Mouse (Mus musculus): ENCODE data around the gene Pdia4. TPM values are rescaled to one million over a fixed set of nuclear protein-coding genes. Genes with fewer than 3 reads are reported as not detected.

The Pdia4 gene
- polyA plus RNA-seq, 1 experiment from 2014 or later, result 209 TPM

- no peaks in the 10 kb centered on the region for H3K4me1 ChIP-seq (replicated peaks; ENCODE audit: insufficient read depth, low read length)
- DNase-seq (ENCODE audit: low spot score), result peak; percentile 47
- no peak overlapping the region for H3K9ac ChIP-seq (ENCODE audit: low read depth, low read length)
- peaks cover 11% of the 10 kb centered on the region; the same call in 1 of the 2 replicates for H3K36me3 ChIP-seq (ENCODE audit: insufficient read depth, low read length)
- no peak overlapping the region for H3K4me2 ChIP-seq (ENCODE audit: low read length)
- no peak for TF ChIP-seq CTCF (IDR thresholded peaks at IDR 0.05; ENCODE audit: low read depth)
- H3K27me3 ChIP-seq (ENCODE audit: insufficient read depth, low read length), result no peaks in the 10 kb centered on the region
- ATAC-seq (replicated peaks; ENCODE audit: low FRiP score, low read depth), result no peak
- no peak overlapping the region for H3K4me3 ChIP-seq (replicated peaks; ENCODE audit: low read depth, low read length)
- no peak overlapping the region for H3K27ac ChIP-seq
- WGBS, result 54% methylated on average over 2 of the region's 2 CpGs
- H3K9me3 ChIP-seq (replicated peaks; ENCODE audit: low read length), result no peaks in the 10 kb centered on the region
These were observed 22.5 kb downstream of the Pdia4 start for GRCm38 (mm10) chr6:47790745-47791144.

GRCm38 (mm10) chr6:47788821-47789220, 24.4 kb downstream of the Pdia4 start:
- Histone ChIP-seq H3K9ac (ENCODE audit: low read depth, low read length) (peak overlapping the region; percentile 72), H3K4me2 (ENCODE audit: low read length) (peak overlapping the region; percentile 61), H3K27me3 (ENCODE audit: insufficient read depth, low read length) (no peaks in the 10 kb centered on the region), H3K27ac (peak overlapping the region; percentile 94), H3K9me3 (replicated peaks; ENCODE audit: low read length) (no peaks in the 10 kb centered on the region), H3K36me3 (ENCODE audit: insufficient read depth, low read length) (no peaks in the 10 kb centered on the region), H3K4me3 (replicated peaks; ENCODE audit: low read depth, low read length) (peak overlapping the region; percentile 47), H3K4me1 (replicated peaks; ENCODE audit: insufficient read depth, low read length) (no peaks in the 10 kb centered on the region)
- WGBS, result 23% methylated on average over 3 of the region's 3 CpGs
- ATAC-seq (replicated peaks; ENCODE audit: low FRiP score, low read depth), result no peak
- DNase-seq (ENCODE audit: low spot score), result peak; percentile 33
- TF ChIP-seq CTCF (IDR thresholded peaks at IDR 0.05; ENCODE audit: low read depth), result no peak

DNA sequence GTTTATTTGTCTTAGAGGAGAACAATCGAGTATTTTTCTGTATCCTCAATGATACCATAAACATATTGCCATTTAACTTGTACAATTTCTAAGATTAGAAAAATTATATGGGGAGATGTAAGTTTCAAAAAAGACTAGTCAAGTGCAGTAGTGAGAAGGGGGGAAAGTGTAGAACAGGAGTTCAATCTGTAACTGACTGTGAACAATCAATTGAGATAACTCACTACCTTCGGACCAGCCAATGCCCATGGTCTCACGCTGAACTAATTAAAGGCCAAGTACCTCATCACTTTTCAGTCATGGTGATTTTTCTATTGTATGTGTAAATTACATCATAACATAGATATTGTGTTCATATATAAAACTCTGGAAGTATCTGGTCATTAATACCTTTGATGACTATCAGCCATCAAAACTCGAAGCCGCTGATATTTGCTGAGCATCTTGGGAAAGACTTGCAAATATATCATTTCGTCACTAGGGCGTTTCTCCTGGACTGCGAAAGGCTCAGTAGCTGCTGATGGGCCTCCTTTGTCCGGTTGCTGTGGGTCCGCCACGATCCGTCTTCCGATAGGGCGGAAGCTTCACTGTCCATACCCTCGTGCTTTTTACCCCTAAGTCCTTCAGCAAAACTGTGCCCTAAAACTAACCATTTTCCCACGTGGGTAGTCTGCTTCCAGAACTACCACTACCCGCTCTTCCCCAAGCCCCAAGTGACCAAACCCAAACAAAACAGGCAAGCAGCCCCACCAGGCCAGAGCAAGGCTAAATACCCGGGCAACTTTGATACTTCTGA, 25.1 kb downstream of the Pdia4 start:
- Histone ChIP-seq H3K4me1 (replicated peaks; ENCODE audit: insufficient read depth, low read length) (no peaks in the 10 kb centered on the region), H3K9ac (ENCODE audit: low read depth, low read length) (peak overlapping the region; percentile 72), H3K27ac (peak overlapping the region; percentile 94), H3K27me3 (ENCODE audit: insufficient read depth, low read length) (no peaks in the 10 kb centered on the region), H3K9me3 (replicated peaks; ENCODE audit: low read length) (no peaks in the 10 kb centered on the region), H3K4me2 (ENCODE audit: low read length) (peak overlapping the region; percentile 61), H3K36me3 (ENCODE audit: insufficient read depth, low read length) (no peaks in the 10 kb centered on the region), H3K4me3 (replicated peaks; ENCODE audit: low read depth, low read length) (peak overlapping the region; percentile 47)
- WGBS, result under 1% methylated on average over 18 of the region's 18 CpGs
- DNase-seq (ENCODE audit: low spot score), result peak; percentile 96
- ATAC-seq (replicated peaks; ENCODE audit: low FRiP score, low read depth), result peak; percentile 92
- peak; percentile 14; the same call in 1 of the 2 replicates for TF ChIP-seq CTCF (IDR thresholded peaks at IDR 0.05; ENCODE audit: low read depth)

DNA sequence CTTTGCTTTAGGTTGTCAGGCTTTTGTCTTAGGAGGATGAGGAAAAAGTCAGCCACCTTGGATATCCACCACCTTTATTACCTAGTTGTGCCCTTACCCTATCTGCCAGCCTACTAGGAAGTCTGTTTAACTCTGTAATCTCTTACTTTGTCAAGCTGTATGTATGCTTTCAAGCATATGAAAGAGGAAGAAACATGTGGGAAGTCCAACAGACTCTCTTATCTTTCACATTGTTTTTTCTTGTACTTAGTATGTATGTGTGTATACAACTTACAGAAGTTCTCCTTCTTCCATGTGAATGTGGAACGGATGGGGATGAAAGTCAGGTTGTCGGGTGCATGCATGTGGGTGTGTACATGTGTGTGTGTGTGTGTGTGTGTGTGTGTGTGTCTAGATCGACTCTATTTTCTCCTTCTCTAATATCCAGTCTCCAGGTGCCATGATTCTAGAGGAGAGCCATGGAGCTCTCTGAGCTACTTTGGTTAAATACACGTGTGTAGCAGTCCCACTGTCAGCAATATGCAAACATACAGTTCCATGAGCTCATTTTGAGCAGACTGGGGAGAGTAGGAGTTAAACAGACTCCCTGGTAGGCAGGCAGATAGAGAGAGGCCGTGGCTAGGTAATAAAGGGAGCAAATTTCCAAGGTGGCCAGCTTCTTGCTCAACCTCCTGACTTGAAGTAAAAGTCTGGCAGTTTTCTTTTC, 28.4 kb downstream of the Pdia4 start:
- H3K27ac ChIP-seq, result no peak overlapping the region
- 75% methylated on average over 5 of the region's 5 CpGs for WGBS
- no peak for TF ChIP-seq CTCF (IDR thresholded peaks at IDR 0.05; ENCODE audit: low read depth)
- H3K36me3 ChIP-seq (ENCODE audit: insufficient read depth, low read length), result no peaks in the 10 kb centered on the region
- no peak overlapping the region for H3K4me2 ChIP-seq (ENCODE audit: low read length)
- H3K4me3 ChIP-seq (replicated peaks; ENCODE audit: low read depth, low read length), result no peak overlapping the region
- ATAC-seq (replicated peaks; ENCODE audit: low FRiP score, low read depth) (no peak), DNase-seq (ENCODE audit: low spot score) (no peak)
- no peak overlapping the region for H3K9ac ChIP-seq (ENCODE audit: low read depth, low read length)
- H3K27me3 ChIP-seq (ENCODE audit: insufficient read depth, low read length), result no peaks in the 10 kb centered on the region
- no peaks in the 10 kb centered on the region for H3K9me3 ChIP-seq (replicated peaks; ENCODE audit: low read length)
- H3K4me1 ChIP-seq (replicated peaks; ENCODE audit: insufficient read depth, low read length), result no peaks in the 10 kb centered on the region

DNA sequence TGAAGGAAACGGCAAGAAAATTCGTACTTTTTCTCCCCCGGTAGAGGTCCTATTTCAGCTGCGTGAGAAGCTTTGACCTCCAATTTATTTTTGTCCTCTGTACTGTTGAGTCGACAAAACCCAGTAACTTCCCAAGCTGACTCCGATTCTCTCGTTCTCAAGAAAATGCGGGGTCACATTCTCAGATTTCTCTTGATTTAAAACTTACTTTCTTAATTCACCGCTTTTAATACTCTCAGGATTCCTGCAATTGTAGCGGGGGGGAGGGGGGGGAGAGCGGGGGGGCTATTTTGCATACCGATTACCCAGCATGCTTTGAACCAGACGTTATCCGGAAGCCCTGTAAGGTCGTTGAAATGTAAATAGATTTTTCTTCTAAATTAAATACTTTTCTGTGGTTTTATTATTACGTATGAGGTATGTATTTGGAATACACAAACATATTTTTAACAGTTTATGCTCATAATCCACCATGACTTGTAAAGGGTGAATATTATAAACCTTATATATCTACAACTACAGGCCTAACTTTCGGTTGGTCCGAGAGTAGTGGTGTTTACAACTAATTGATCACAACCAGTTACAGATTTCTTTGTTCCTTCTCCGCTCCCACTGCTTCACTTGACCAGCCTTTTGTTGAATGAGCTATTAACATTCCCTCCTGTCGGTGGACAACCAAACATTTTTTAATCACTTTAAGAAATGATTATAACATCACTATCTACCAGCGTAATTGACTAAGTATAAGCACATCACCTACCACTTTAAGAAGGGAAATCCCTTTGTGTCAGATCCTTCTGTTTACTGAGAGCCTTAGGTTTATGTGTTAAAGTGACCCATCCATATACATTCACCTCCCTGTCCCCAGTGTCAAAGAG, 31.9 kb downstream of the Pdia4 start:
- H3K4me1 ChIP-seq (replicated peaks; ENCODE audit: insufficient read depth, low read length), result no peaks in the 10 kb centered on the region
- peak overlapping the region; percentile 65 for H3K27ac ChIP-seq
- H3K36me3 ChIP-seq (ENCODE audit: insufficient read depth, low read length), result no peaks in the 10 kb centered on the region
- peak overlapping the region; percentile 40 for H3K9ac ChIP-seq (ENCODE audit: low read depth, low read length)
- peak overlapping the region; percentile 57 for H3K4me3 ChIP-seq (replicated peaks; ENCODE audit: low read depth, low read length)
- H3K9me3 ChIP-seq (replicated peaks; ENCODE audit: low read length), result no peaks in the 10 kb centered on the region
- TF ChIP-seq CTCF (IDR thresholded peaks at IDR 0.05; ENCODE audit: low read depth), result peak; percentile 11; the same call in 1 of the 2 replicates
- no peaks in the 10 kb centered on the region for H3K27me3 ChIP-seq (ENCODE audit: insufficient read depth, low read length)
- H3K4me2 ChIP-seq (ENCODE audit: low read length), result peak overlapping the region; percentile 35
- WGBS, result under 1% methylated on average over 21 of the region's 21 CpGs
- DNase-seq (ENCODE audit: low spot score), result peak; percentile 92
- ATAC-seq (replicated peaks; ENCODE audit: low FRiP score, low read depth), result peak; percentile 48
